Mouse (Mus musculus) adrenal gland, adult (tissue): ENCODE data around the gene Foxe1.

ENCODE experiments used
- DNase-seq, 2 experiments: peaks; one replicate each; pipeline ENCODE4 v3.0.0; 2022 to 2023; ENCODE audit warnings: low spot score in 1 of 2; ENCODE audit not compliant: inconsistent age in 2 of 2

Foxe1 gene

DNA sequence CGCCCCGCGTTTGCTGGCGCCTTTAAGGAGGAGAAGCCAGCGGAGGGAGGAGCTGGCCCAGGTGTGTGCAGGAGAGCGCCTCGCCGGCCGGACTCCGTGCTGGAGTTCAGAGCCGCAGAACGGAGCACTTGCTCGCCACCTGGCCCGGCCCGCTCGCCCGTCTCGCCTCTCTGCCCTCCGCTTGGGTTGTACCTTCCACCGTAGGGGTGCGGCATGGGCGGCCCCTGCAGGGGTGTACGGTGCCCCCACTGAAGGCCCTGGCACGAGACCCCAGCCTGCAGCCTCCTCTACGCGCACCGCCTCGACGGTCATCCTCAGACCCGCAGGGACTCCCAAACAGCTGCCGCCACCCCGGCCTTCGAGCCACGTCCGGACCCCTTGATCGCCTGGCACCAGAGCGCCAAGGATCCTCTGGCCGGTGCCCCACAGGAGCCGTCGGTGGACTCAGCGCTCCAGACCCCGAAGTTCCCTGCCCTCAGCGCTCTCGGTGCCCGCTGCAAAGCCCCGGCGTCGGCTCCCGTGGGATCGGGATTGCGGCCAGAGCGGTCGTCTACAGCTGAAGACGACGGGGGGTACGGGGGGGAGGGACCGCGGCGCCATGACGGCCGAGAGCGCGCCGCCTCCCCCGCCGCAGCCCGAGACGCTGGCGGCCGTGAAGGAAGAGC, at the start of gene Foxe1:
Gene Foxe1 (plus strand): TSS at position 14 of the 665 bp plus-strand sequence.
- peak in 1 of 2 experiments; percentile 22 for DNase-seq

- peak; percentile 90 to 96 for DNase-seq
Observed at GRCm38 (mm10) chr4:46304071-46304470, 39.3 kb upstream of the Foxe1 start.

DNA sequence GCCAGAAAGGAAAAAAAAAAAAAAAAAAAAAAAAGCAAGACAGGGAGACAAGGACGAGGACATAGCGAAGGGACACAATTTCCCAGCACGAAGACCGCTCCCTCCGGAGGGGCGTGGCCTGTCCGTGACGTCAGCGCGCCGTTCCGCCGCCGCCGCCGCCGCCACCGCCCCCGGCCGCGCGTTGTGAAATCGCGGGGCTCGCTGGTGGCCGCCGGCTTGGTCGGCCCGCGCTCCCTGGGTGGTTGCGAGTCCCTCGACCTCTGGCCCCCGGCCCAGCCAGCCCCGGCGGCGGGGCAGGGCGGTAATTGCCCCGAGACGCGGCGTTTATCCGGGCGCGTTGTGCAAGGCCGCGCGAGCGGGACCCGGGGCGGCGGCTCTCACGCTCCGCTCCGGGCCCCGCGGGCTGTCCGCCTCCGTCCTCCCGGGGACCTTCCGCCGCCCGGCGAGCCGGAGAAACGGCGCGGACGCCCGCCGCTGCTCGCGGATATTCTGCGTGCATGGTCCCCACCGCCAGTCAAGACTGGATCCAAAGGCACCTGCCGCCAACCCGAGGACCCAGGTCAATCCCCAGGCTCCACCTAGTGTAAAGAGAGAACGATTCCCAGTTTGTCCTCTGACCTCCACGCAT, 38.5 kb upstream of the Foxe1 start:
- DNase-seq = peak; percentile 90 to 95

DNA sequence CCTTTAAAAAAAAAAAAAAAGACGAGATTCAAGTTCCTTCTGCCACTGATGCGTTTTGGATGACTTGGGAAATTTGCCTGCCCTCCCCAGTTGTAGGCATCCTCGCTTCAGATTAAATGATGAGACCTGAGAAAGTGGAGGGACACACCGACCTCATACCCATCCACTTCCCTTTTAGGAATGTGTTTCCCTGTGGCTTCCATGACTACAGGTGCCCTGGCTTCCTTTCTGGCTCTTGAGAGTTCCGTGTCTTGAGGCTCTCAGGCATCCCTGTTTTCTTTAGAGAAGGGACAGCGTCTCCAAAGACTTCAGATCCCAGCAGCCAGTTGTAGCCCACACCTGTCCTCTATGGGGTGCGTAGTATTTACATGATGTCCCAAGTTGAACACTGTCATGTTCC, 38.0 kb upstream of the Foxe1 start:
- peak; percentile 9 to 57 for DNase-seq

GRCm38 (mm10) chr4:46307341-46307740, 36.1 kb upstream of the Foxe1 start:
- peak; percentile 85 to 93 for DNase-seq

- DNase-seq = peak in 1 of 2 experiments; percentile 50
Observed at GRCm38 (mm10) chr4:46307869-46308268, 35.5 kb upstream of the Foxe1 start.

DNA sequence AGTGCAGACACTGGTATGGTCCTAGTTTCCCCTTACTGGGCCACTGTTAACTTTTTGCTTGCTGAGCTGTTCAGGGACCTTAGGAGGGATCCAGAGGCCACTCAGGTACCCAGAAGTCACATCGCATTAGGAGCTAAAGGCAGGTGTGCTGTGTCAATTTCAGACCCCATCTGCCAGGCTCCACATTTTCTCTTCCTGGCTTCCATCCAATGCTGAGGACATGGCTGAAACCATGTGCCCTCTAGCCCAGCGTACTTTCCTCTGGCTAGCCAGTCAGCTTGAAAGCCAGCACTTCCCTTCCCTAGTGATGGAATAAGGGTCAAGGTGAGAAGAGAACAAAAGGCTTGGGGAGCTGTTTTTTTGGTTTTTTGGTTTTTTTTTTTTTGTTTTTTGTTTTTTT, 31.8 kb upstream of the Foxe1 start:
- DNase-seq = no peak

GRCm38 (mm10) chr4:46321730-46322389, 21.5 kb upstream of the Foxe1 start:
- DNase-seq = no peak

- no peak for DNase-seq
Observed at GRCm38 (mm10) chr4:46322715-46323114, 20.7 kb upstream of the Foxe1 start.

DNA sequence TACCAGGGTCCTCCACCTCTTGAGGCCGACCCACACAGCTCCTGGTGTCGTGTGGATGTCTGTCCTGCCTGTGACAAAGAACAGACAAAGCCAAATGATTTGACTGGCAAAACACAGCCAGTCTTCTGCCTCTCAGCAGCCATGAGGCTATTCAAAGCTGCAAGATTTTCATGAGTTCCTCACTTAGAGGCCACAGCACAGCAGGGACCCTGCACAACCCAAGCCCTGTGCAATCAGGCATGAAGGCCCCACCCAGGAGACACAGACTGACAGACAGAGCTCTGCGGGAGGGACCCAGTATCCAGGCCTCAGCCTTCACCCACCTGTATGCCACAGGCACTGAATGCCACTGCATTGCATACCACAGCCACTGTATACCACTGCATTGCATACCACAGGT, 14.5 kb upstream of the Foxe1 start:
- DNase-seq = no peak

GRCm38 (mm10) chr4:46335846-46336245, 7.6 kb upstream of the Foxe1 start:
- DNase-seq = no peak

DNA sequence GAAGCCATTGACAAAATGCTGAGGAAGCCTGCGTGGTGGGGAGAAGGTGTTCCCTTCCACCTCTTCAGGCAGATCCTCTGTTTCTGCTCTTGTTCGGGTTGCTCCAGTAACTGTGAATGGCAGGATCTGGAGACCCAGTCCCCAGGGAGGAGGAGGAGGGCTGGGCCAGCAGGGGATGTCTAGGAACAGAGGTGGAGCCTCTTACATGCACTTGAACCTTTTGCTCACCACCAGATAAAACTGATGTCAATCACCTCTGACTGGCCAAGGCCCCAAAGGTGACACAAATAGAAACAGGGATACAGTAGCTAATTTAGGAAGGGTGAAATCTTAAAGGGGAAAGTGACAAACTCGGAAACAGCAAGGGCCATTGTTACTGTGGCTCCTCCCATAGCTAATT, 5.4 kb upstream of the Foxe1 start:
- DNase-seq = no peak

- DNase-seq = no peak
Observed at GRCm38 (mm10) chr4:46339026-46339425, 4.4 kb upstream of the Foxe1 start.

- peak; percentile 28 to 68 for DNase-seq
Observed at GRCm38 (mm10) chr4:46339584-46339983, 3.8 kb upstream of the Foxe1 start.

DNA sequence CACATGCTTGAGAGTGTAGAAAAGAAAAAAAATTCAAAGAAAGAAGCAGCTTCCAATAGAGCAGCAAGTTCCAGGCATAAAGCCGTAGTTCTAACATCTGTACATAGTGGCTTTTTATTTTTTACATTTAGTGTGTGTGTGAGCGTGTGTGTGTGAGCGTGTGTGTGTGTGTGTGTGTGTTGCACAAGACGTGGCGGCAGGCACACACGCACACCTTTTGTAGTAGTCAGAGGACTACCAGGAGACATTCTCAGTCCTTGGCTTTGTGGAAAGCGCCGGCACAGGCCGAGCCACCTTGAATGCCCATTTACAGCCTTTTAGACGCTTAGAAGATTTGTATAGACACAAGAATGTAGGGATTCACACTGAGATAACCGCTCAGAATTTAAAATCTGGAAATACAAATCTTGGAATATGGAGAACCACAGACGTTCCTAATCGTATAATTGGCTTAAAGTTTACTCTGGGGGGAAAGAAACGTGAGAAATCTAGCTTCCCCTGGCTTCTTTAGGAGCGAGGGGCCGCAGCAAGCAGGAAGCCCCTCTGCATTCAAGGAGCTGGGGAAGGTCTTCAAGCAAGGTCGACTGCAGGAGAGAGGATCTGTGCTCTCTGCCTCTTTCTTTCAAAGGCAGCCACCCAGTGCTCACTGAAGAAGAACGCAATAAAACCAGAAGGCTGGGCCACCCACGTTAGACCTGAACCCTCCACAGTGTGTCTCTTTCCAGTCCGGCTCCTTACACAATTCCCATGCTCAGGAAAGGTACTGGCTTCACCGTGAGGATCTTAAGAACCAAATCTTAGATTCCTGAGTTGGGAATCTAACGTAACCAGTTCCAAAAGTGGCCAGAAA, 1.4 kb upstream of the Foxe1 start:
- DNase-seq = no peak

- peak in 1 of 2 experiments; percentile 44 for DNase-seq
Observed at GRCm38 (mm10) chr4:46342711-46343286, 610 bp upstream of the Foxe1 start.

GRCm38 (mm10) chr4:46344288-46344687, 879 bp downstream of the Foxe1 start:
- peak in 1 of 2 experiments; percentile 48 for DNase-seq

DNA sequence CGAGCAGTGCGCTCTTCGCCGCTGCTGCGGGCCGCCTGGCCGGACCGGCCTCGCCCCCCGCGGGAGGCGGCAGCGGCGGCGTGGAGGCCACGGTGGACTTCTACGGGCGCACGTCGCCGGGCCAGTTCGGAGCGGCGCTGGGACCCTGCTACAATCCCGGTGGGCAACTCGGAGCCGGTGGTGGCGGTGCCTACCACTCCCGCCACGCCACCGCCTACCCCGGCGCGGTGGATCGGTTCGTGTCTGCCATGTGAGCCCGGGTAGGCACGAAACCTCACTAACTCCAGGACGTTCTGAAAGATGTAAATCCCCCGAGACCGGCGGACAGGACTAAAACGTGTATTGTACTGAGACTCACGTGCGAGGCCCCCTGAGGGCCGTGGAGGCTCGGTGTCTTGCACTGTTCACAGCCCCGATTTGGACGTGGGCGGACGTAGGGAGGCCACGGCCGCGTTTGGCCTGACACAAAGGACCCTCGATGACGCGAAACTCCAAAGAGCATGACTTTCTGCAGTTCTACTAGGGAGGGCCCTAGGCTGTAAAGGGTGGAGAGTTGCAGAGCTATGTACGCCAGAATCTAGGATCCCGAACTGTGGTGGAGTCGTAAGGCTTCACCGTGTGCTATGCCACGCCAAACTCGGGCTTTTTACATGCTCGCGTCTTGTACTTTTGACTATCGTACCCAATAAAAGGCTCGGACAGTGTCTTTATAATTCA, 1.8 kb downstream of the Foxe1 start:
- peak in 1 of 2 experiments; percentile 30 for DNase-seq

- DNase-seq = no peak
Observed at GRCm38 (mm10) chr4:46345773-46346100, 2.3 kb downstream of the Foxe1 start.

- no peak for DNase-seq
Observed at GRCm38 (mm10) chr4:46346221-46346620, 2.8 kb downstream of the Foxe1 start.
